Mouse (Mus musculus) midbrain, postnatal 0 days (tissue): ENCODE measurements at regions not wholly inside any gene's neighbourhood (a gene's known extent, or its start where the extent isn't known, plus 50 kb on each side); places are given as distances from the start of the nearest gene placed in this dataset.
A peak's percentile ranks its signal among the peaks of the same experiment; 100 is the strongest.

Experiments used
- ATAC-seq: fragments of 200-750 bp; cut with Nextera tagmentation; 2 replicates; pipeline ENCODE4 v1.8.0; 2017; ENCODE audit warnings: moderate number of reproducible peaks, mild to moderate bottlenecking, moderate TSS enrichment, moderate library complexity; ENCODE audit not compliant: low FRiP score
- DNase-seq: peaks from one replicate; pipeline ENCODE4 v3.0.0-alpha.2; 2015; ENCODE audit warnings: low spot score
- H3K27ac ChIP-seq: fragments of 300-500 bp; sonication (generic); 2 replicates; pipeline ENCODE4 v1.5.1; 2014; ENCODE audit warnings: low read depth, mild to moderate bottlenecking, low read length, mixed read lengths
- H3K27me3 ChIP-seq: fragments of 300-500 bp; sonication (generic); 2 replicates; pipeline ENCODE4 v1.6.1; 2014; ENCODE audit warnings: low read length, control low read depth, mixed read lengths; ENCODE audit not compliant: insufficient read depth
- H3K36me3 ChIP-seq: fragments of 300-500 bp; sonication (generic); 2 replicates; pipeline ENCODE4 v1.6.1; 2014; ENCODE audit warnings: low read length, control low read depth, mixed read lengths; ENCODE audit not compliant: insufficient read depth
- H3K4me1 ChIP-seq: fragments of 300-500 bp; sonication (generic); 2 replicates; pipeline ENCODE4 v1.6.1; 2014; ENCODE audit warnings: mild to moderate bottlenecking, control low read depth, antibody characterized with exemption, low read length, mixed read lengths; ENCODE audit not compliant: insufficient read depth
- H3K4me2 ChIP-seq: fragments of 300-500 bp; sonication (generic); 2 replicates; pipeline ENCODE4 v1.6.1; 2014; ENCODE audit warnings: low read depth, mild to moderate bottlenecking, low read length, mixed read lengths; ENCODE audit not compliant: poor library complexity, severe bottlenecking
- H3K4me3 ChIP-seq: fragments of 300-500 bp; sonication (generic); 2 replicates; pipeline ENCODE4 v1.5.1; 2014; ENCODE audit warnings: low read depth, mild to moderate bottlenecking, low read length, moderate library complexity
- H3K9ac ChIP-seq: fragments of 300-500 bp; sonication (generic); replicated peaks from 2 replicates; pipeline ENCODE4 v1.6.1; 2014; ENCODE audit warnings: mild to moderate bottlenecking, low read length, moderate library complexity, mixed read lengths; ENCODE audit not compliant: poor library complexity, severe bottlenecking
- H3K9me3 ChIP-seq: fragments of 300-500 bp; sonication (generic); 2 replicates; pipeline ENCODE4 v1.6.1; 2016; ENCODE audit warnings: low read length, control low read depth
- CTCF ChIP-seq: IDR thresholded peaks from 2 replicates; pipeline ENCODE4 v1.5.1; 2016; ENCODE audit warnings: antibody characterized with exemption, mild to moderate bottlenecking
- WGBS: fragments of 180-500 bp; shearing (Covaris S2); extraction: QIAGEN DNeasy Blood & Tissue Kit; methylation state at CpG from one replicate; pipeline ENCODE4 v1.1.7; 2014; 5-methylcytosine and 5-hydroxymethylcytosine counted together

- DNase-seq = no peak
- H3K27me3 ChIP-seq = no peaks in the 10 kb centered on the region
- no peaks in the 10 kb centered on the region for H3K36me3 ChIP-seq
- no peak for ATAC-seq
- TF ChIP-seq CTCF = no peak
- WGBS = 74% methylated on average over 4 of the region's 4 CpGs
- no peaks in the 10 kb centered on the region for H3K4me1 ChIP-seq
- H3K4me3 ChIP-seq = no peak overlapping the region
- H3K9me3 ChIP-seq = no peaks in the 10 kb centered on the region
- H3K9ac ChIP-seq = no peak overlapping the region
- no peak overlapping the region for H3K4me2 ChIP-seq
- no peak overlapping the region for H3K27ac ChIP-seq
Observed at GRCm38 (mm10) chr13:93992961-93993360, 64.6 kb upstream of the Lhfpl2 start.

DNA sequence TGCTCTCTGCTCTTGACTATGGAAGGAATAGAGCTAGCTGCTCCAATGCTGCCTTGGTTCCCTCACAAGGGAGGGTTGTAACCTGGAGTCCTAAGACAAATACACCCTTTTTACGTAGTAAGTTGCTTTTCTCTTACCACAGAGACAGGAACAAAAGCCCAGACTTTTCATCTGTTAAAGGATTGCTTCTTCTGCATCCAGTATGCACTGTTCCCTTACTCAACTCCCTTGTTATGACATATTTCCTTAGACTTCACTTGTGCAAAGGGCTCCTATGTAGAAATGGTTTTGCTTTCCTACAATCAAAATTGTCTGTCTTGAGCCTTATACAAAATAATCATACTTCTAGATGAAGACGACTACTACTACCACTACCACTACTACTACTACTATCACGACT, 62.2 kb upstream of the Lhfpl2 start:
- Histone ChIP-seq H3K36me3 (no peaks in the 10 kb centered on the region), H3K27ac (no peak overlapping the region), H3K27me3 (no peaks in the 10 kb centered on the region), H3K9ac (no peak overlapping the region), H3K4me2 (no peak overlapping the region), H3K4me1 (no peaks in the 10 kb centered on the region), H3K4me3 (no peak overlapping the region), H3K9me3 (no peaks in the 10 kb centered on the region)
- WGBS = 91% methylated on average over 3 of the region's 3 CpGs
- DNase-seq (no peak), ATAC-seq (no peak)
- no peak for TF ChIP-seq CTCF

DNA sequence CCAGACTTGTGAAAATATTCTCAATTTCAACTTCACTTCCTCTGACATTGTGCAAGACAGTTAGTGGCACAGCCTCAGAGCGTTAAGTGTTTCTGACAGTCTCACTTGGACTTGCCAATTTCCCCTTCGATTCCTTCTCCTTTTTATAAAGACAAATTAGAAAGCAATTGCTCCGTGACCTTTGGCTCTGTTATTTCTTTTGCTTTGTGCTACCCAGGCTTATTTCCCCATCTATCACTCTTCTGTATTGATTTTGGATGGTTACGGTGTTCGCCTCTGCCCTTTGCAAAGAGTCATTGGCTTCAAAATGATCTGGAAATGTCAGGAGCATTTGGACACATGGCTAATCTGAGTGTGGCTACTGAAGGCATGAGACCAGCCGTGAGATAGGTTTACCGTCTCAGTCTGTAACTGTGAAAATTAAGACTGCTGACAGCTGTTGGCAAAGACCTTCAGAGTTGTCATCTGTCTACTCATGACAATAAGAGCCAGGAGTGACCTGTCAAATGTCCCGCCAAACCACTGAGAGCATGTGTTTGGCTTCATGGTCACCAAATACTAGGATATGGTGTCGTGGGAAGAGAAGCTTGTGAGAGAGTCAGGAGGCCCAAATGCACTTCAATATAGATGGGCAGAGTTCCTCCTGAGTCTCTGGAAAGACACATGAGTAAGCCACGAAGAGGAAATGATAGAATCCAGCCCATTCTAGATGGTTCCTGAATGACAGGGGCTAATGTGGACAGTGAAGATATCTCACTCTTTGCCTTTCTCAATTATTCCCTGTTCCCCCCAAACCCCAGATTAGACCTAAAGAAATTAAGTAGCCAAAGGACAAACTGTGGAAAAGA, 60.8 kb upstream of the Lhfpl2 start:
- WGBS = 83% methylated on average over 10 of the region's 10 CpGs
- no peak for TF ChIP-seq CTCF

DNA sequence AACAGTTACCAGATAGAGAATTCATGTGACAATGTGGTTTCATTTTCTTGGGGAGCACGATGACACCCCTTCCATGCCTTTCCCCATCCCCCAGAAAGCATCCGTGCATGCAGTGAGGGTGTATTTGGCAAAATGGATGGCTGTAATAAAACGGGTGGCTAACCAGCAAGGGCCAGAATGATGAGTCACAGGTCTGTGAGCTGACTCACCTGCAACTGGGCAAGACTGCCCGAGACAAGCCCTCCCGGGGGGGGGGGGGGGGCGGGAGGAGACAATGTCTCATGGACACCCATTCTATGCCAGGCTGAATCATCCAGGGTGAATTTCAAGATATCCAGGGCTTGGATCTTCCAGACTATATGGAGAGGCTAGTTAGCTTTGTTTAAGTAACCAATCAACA, 59.6 kb upstream of the Lhfpl2 start:
- no peak overlapping the region for H3K27ac ChIP-seq
- no peaks in the 10 kb centered on the region for H3K4me1 ChIP-seq
- no peak overlapping the region for H3K4me3 ChIP-seq
- TF ChIP-seq CTCF = no peak
- DNase-seq (no peak), ATAC-seq (no peak)
- H3K27me3 ChIP-seq = no peaks in the 10 kb centered on the region
- no peaks in the 10 kb centered on the region for H3K9me3 ChIP-seq
- no peak overlapping the region for H3K4me2 ChIP-seq
- H3K9ac ChIP-seq = no peak overlapping the region
- no peaks in the 10 kb centered on the region for H3K36me3 ChIP-seq
- 86% methylated on average over 6 of the region's 6 CpGs for WGBS

More for the DNA sequence above, 60.8 kb upstream of the Lhfpl2 start:
- Histone ChIP-seq H3K4me1 (no peaks in the 10 kb centered on the region), H3K4me3 (no peak overlapping the region), H3K9ac (no peak overlapping the region), H3K36me3 (no peaks in the 10 kb centered on the region), H3K27ac (no peak overlapping the region), H3K27me3 (no peaks in the 10 kb centered on the region), H3K9me3 (no peaks in the 10 kb centered on the region), H3K4me2 (no peak overlapping the region)
- peak; percentile 14 for DNase-seq
- ATAC-seq = no peak

GRCm38 (mm10) chr13:93998406-93998805, 59.2 kb upstream of the Lhfpl2 start:
- Histone ChIP-seq H3K9me3 (no peaks in the 10 kb centered on the region), H3K4me2 (no peak overlapping the region), H3K9ac (no peak overlapping the region), H3K36me3 (no peaks in the 10 kb centered on the region), H3K27ac (no peak overlapping the region), H3K4me3 (no peak overlapping the region), H3K4me1 (no peaks in the 10 kb centered on the region), H3K27me3 (no peaks in the 10 kb centered on the region)
- TF ChIP-seq CTCF = no peak
- 85% methylated on average over 1 of the region's 1 CpGs for WGBS
- DNase-seq (no peak), ATAC-seq (no peak)

GRCm38 (mm10) chr13:94003816-94004215, 53.8 kb upstream of the Lhfpl2 start:
- no peak overlapping the region for H3K27ac ChIP-seq
- no peak for DNase-seq
- no peaks in the 10 kb centered on the region for H3K27me3 ChIP-seq
- 64% methylated on average over 5 of the region's 5 CpGs for WGBS
- H3K36me3 ChIP-seq = no peaks in the 10 kb centered on the region
- no peak for TF ChIP-seq CTCF
- no peak overlapping the region for H3K4me3 ChIP-seq
- no peak overlapping the region for H3K9ac ChIP-seq
- ATAC-seq = no peak
- H3K4me1 ChIP-seq = no peaks in the 10 kb centered on the region
- H3K9me3 ChIP-seq = no peaks in the 10 kb centered on the region
- no peak overlapping the region for H3K4me2 ChIP-seq
